Mouse (Mus musculus) retina, postnatal 1 day (tissue): ENCODE measurements at regions not wholly inside any gene's neighbourhood (a gene's known extent, or its start where the extent isn't known, plus 50 kb on each side); places are given as distances from the start of the nearest gene placed in this dataset.
A peak's percentile ranks its signal among the peaks of the same experiment; 100 is the strongest.

Source experiments
- DNase-seq: peaks from one replicate; pipeline ENCODE4 v3.0.0-alpha.2; 2012

DNA sequence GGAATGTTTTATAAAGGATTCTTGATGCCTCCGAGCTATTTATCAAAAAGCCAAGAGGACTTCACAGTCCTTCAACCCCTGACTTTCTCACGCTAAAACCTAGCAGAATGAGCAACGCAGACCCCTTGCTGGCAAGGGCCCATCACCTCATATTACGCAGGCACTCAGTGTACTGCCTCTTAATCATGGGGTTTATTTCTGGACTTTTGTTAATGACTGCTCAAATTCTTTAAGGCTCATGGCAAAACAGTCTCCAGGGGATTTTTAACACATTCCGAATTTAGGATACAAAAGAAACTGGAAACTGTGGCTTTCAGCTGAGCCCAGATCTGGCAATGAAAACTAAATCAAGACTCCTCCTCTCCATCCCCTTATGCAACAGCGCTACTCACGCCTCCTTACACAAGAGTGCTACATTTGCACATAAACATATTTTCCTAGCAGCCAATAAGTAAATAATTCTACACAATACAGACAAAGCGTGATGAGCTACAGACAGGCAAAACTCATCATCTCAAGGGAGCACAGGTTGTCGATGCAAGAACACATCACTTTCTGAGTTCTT lies 492.0 kb upstream of the Id4 start:
- DNase-seq = no peak

DNA sequence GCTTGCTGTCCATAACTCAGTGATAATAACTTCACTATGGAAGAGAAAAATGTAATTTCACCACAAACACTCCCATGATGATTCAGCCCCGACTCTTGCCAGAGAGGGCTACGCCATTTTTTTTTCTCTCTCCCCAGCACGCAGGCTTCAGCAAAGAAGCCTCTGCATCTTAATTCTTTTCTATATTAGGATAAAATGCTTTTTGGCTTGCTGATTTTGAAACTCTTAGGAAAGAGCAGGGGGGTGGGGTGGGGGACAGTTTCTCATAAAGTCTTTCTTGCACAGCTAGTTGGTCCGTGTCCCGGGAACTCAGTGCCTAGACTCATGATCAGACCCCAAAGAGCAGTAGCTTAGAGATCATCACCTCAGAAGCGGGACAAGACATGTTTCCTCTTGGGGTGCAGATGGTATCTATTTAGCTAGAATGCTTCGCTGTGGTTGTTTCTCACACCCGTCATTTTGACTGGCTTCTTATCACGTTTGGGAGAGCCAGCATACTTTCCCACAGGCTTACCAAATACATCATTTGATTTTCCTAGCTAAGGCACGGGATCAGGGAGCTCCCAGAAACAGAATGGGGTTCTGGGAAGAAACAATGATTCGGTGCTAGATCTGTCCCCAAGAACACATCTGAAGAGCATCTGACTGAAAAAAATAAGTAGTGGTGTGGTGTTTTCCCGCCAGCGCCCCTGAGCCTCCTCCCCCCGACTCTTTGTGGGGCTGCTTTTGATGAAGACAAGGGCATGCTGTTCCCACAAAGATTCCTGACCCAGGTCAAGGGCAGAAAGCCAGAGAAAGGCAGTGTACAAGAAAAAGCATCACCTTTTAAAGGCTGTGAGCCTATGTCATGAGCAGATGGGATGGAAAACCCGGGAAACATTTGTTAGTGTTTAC lies 483.6 kb upstream of the Id4 start:
- peak; percentile 4 for DNase-seq

DNA sequence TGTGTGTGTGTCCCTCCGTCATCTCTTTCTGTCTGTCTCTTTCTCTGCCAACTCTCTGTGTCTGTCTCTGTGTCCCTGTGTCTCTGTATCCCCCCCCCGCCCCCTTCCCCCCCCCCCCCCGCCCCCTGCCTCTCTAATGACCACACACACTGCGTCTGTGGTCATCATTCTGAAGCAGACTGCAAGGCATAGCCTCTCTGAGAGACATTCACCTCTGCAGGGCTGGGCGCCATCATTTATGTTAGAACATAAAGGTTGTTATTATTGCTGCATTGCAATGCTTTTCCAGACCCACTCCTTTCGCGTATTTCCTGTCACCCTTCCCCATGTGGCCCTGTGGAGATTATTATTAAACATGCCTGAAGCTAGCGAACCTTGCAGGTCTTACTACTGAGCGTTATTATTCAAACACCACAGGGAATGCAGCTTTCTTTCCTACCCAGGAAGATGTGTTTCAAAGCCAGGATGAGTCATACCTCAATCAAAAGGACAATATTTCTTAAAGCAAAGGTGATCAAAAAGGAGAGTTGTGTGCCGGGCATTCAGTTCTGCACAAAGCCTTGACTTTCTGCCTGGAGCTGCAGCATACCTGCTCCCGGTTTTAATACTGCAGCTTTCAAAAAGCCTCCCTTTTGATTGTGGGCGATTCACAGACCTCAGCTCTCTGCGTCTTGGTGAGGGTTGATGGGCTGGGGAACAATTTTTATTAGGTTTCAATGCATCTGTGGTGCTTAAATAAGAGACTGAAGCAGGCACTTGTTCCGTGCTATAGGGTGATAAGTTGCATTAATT lies 482.6 kb upstream of the Id4 start:
- DNase-seq = peak; percentile 2

DNA sequence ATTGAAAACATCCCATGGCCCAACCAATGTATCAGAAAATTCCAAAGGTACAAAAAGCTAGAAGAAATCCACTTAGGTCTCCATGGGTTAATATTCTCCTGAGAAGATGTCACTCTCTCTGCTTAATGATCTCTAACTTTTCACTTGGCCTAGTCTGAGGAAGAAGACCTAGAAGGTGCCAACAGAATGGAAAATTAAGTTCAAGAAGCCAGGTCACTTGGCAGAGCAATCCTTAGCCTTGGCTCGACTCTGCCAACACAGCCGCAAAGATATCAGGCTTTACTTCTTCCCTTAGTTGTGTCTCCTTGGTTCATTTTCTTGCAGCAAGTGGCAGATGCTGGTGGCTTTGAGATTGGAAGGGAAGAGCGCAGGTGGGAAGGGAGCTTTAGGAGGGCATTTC lies 476.6 kb upstream of the Id4 start:
- no peak for DNase-seq

DNA sequence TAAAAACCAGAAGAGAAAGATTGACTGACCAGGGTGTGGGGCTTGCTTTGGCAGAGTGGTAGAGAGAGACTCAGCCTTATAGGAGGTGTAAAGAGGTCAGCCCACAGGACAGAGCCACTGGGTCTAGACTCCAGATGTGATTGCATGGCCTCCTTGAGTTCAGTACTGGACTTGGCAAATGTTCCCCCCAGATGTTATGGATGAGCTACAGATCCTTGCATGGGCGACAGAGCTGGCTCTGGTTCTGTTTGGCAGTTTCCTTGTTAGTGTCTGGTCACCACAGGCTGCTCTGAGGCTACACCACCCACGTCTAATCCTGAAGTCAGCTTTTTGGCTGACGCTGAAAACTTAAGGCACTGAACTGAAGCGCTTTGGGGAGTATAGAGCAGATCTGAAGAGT lies 463.2 kb upstream of the Id4 start:
- DNase-seq = no peak

DNA sequence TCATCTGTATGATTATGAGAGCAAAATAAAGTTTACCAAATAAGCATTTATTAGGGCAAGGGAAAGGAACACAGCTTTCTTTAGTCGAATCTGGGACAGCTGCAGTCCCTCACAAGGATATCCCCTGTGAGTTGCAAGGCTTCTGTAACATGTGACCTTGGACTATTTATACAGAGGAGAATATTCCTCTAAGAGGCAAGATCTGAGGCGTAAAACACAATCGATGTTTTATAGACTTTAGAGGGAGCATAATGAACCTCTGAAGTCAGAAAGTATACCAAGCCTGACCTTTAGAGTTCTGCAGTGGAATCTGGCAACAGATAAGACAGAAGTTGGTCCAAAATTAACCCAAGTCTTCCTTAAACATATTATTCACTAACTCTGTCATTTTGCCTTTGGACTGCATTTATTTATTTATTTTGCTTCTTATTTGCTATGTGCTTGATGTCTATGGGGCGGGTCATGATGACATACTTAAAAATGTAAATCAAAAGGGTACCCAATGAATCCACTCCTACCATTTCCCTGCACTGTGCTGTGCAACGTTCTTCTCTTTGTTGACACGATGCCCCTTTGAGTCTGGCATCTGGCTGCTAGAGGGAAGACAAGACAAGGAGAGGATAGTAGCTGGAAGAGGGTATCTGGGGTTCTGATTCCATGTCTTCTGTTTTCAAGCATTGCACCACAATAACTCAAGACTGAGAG lies 449.2 kb upstream of the Id4 start:
- no peak for DNase-seq

DNA sequence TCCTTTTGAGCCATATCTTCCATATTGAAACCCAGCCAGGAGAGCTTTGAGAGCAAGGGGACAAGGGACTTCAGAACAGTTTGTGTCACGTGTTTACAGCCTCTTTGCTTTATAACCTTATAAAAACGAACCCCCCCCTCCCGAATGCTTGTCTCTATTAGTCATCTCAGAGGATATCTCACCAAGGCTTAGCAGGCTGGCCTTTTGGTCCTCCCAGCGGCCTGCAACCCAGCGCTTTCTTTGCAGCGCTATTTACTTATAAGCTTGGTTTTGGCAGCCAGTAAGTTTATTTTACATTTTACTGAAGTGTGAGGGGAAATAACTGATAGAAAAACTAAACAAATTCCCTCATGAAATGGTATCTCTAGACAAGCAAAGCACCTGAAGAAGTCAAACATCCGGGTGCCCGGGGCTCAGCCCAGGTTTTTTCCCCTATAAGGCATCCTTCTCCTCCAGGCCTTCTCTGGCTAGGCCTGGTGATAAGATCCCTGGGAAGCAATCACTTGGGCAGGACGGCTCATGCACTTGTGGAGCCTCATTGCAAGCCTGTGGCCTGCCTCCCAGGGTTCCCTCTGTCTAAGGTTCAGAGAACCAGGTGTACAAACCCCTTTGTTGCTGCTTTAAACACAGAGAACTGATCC lies 442.0 kb upstream of the Id4 start:
- no peak for DNase-seq

DNA sequence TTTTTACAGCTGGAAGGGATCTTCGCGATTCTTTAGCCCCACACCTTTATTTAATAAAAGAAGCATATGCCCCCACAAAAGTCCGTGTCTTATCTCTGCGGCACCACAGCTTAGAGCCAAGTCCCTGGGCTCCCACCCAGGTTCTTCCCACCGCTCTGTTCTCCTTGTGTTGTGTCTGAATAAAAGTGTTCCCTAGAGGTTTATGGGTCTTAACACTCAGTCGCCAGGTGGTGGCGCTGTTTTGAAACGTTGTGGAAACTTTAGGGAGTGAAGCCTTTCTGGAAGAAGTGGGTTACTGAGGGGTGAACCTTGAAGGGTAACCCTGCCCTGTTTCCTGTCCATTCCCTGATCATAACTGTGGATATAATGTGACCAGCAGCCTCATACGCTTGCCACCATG lies 424.5 kb upstream of the Id4 start:
- DNase-seq = peak; percentile 71

DNA sequence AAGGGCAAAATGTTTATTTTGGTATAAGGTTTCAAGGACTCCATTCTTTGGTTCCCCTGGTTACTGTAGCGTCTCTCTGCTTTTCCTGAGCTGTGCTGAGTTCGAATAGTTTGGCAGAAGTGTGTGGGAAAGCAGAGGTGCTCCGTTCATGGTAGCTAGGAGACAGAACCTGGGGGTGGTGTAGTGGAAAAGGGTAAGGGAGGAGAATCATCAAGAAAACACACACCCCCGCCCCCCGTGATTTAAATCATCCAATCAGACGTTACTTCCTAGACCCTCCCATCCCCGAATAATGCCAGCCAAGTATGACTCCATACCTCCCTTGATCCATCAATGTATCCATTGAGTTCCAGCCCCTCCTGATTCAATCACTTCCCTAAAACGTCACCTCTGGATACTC lies 418.6 kb upstream of the Id4 start:
- no peak for DNase-seq

DNA sequence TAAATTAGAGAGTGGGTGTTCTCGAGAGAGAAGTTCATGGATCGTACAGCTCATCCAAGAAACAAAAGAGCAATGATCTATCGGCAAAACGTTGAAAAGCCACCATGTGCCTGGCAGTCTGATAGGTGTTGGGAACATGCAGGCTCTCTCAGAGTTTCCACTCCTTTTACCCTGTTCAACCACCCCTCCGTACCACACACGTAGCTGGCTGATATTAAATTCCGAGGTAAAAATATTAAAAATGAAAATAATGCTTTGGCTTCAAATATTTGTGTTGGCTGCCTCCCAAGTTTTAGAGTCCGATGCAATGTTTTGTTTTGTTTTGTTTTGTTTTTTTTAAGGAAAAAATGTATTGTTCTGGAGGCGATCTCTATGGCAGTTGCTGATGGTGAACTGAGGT lies 418.0 kb upstream of the Id4 start:
- DNase-seq = no peak

DNA sequence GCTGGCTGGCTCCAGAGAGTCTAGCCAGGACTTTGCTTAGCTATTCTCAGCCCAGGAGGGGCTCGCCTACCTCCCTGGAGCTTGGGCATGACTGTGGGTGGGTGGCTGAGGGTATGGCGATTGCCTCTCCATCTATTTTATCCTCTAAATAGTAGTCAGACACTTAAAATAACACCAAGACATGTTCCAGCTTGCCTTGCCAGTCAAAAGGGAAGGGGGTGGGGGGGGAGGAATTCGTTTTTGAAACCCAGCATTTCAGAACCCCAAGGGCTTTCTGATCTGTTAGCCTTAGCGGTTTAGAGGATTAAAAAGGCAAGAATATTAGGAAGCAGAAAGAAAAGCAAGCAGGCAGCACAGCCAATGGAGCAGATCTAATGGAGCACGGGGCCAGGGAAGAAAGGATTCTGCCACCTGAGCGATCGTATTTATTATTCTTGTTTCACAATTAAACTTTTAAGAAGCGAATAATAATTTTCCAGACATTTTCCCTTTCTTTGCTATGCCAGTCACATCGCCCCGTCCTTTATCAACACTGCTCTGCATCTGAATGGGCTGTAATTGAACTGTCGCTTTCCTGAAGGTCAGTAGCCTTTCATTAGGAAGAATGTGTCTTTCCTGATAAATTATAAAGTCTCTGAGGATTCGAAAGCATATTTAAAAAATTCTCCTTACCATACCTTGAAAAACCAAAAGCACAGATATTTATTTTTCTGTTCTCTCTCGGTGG lies 417.3 kb upstream of the Id4 start:
- DNase-seq = no peak

DNA sequence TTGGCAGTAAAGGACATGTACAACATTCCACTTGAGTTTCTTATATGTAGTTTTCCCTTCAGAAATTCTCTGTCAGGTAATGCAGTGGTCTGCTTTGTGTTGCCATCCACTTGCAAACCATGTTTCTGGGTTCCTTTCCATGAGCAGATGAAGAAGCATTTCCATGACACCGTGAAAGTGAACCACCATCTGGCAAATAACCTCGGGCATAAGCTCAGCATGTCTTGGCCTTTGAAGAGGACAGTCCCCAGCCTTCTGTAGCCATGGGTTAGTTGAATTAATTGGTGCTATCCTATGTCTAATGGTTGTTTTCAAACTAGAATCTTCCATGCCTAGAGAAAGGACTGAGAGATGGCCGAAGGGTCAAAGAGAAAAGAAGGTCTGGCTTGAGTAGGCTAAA lies 414.3 kb upstream of the Id4 start:
- no peak for DNase-seq

DNA sequence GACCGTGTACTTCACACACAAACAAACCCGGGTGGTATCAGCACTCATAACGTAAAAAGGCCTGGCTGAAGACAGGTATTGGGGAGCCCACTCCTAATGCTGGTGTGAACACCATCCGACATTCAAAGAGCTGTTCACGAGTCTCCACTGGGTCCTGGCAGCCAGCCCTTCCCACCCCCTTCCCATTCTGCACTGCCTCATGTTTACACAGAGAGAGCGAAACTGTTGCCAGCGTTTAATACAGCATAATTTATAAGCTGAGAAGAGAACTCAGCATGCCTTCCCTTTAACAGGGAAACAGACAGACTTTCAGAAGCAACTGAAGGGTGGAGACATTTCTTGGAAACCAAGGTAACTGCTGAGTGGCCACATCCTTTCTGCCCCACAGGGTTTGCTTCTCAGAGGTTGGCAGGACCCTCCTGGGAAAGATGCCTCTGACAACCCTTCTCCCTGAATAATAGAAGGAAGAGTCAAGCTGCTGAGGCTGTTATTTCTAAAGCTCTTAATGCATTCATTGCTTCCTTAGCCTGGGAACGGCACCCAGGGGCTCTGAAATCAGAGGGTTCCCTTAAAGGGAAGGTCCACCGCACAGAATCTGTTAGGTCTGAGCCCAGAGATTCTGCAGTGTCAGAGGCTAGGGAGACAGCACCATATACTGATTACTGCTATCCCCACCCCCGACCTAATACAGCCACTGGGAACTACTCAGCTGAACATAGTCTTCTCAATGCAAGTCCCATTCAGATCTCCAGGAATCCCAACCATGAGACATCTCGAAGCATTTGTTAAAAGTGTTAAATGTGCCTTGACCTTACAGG lies 412.4 kb upstream of the Id4 start:
- DNase-seq = no peak

DNA sequence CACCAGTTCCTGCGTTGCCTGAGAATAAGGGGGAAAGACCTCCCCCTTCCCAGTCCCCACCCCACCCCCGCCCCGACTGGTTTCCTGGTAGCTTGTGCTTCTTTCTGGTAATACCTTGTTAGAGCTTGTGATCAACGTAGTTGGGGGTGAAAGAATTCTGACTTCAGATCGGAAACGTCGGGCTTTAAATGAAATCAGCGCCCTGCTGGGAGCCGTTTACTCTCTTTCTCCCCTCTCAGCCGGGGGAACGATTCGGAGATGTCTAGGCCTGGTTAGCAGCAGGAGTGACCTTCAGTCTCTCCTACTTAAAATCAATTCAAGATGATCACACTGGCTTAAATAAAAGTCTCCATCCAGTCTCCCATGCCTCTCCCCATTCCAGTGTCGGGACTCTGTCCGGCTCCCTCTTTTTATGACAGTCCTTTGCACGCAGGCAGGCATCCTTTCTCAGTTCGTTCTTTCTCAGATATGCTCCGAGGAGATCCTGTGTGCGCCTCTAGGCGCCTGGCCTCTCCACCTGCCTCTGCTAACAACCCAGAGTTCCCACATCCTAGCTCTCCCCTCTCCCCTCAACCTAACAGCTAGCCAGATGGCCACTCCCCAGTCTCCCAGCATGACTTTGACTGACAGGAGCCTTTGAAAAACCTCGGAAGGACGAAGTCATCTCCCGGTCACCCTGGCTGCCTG lies 405.5 kb upstream of the Id4 start:
- DNase-seq = peak; percentile 64

DNA sequence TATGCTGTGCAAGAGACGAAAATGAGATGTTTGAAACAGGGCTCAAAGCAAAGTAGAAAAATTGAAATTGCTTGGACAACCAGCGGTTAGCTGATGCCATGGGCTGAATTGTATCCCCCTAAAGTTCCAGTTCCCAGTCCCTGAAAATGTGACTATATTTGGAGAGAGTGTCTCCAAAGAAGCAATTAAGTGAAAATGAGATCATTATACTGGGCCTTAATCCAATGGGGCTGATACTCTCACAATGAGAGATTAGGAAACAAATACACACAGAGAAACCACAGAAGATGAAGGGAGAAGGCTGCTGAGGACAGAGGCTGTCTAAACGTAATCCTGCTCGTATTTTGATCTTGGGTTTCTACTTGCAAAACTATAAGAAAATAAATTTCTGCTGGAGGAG lies 402.1 kb upstream of the Id4 start:
- no peak for DNase-seq

DNA sequence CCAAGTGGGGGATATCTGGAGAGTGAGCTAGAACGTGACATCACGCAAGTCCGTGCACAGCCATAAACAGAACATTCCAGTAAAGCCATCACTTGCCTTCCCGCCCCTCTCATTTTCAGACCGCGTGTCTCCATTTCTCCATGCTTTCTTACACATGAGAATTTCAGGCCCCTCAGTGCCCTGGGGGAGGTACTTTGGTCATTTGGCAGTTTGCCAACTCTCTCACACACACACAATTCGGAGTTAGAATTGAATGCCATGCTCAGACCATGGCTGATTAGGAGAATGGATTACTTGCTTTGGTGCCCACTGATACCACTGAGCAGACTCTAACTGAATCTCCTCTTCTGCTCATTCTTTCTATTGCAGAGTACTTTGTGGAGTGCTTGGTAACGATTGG lies 400.7 kb upstream of the Id4 start:
- DNase-seq = peak; percentile 66

DNA sequence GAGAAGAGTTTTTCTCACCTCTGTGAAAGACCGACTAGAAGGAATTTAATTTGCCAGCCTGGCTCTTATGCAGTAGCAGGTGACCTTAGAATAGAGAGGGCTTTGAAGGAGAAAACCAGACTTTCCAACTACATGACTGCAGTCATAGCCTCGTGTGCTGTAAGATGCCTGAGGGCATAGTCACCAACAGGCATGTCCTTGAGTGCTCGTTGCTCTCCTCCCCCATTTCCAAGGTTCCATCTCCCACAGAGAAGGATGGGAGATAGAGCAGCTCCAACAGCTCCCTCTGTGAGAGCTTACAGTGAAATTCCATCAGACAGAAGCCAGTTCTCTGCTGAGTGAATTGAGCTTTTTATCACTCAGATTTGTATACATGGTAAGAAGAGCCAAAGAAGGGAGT lies 398.1 kb upstream of the Id4 start:
- no peak for DNase-seq

DNA sequence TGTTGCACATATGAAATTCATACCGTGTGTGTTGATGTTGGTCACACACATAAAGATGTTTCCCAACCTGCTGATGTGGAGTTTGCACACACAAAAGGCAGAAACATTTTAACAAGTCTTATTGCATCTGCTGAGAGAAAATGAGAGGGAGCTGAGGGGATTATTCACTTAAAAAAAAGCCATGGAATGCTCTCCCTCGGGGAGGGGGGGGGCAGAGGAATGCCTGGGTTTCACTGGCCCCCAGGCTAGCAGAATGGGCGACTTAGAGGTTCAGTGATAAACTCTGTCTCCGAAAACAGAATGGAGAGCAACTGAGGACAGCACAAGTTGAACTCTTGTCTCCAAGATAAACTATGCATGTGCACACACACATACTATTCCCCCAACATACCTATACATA lies 392.4 kb upstream of the Id4 start:
- DNase-seq = no peak

DNA sequence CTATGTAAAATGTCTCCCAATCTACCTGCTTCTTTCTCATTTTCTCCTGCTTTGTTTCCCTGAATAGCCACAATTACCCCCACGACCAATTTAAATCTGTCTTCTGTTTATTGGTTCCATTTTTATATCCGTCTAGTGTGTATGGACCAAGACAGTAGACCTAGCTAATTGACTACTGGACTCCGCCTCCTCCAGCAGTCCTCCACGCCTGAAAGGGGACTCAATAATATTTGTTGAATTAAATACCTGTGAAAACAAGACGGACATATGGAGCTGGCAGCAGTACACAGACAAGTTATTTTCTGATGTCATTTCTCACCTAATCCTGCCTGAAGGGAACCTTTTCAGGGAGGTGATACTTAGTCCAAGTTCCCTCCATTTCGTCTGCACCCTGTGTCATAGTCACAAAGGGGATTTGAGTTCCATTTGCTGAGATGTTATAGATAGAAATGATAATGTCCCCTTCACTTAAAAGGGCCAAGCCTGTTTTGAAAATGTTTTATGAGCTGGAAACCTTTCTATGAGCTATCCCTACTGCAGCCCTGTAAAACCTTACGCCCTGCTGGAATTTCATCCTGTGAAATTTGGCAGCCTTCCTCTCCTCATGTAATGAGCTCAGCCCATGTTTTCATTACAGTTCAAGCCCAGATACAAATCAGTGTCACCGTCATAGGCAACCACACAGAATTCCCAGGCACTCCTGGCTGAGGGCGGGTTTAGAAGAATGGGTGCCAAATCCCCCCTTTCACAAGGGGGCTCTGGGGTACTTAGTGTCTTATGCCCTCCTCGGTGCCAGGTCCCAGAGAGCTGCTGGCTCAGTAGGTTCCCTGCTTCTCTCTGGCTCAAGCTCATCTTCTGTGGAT lies 391.1 kb upstream of the Id4 start:
- DNase-seq = peak; percentile 19

DNA sequence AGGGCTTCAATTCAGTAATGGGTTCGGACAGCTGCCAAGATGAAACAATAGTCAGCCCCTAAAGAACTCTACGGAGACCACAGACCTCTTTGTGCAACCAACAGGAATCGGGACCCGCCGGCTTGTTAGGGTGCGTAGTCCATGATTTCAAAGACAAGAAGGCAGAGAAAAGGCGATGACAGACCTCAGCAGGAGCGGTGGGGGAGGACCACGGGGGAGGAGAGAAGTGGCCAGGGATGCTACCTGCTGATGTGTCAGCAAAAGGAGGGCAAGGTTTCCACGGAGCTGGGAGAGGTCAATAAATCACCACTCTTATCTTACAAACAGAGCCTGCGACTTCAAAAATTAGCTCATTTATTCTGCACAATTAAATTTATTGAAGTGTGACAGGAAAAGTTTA lies 388.4 kb upstream of the Id4 start:
- peak; percentile 37 for DNase-seq
